Mouse (Mus musculus): ENCODE data around the gene 4930518I15Rik. TPM values are rescaled to one million over a fixed set of nuclear protein-coding genes. Genes with fewer than 3 reads are reported as not detected.

4930518I15Rik gene
- polyA plus RNA-seq, 1 experiment, result 3.3 TPM

GRCm38 (mm10) chr2:156806886-156807285 is 50.9 kb downstream of the 4930518I15Rik start:
- TF ChIP-seq POLR2A (IDR thresholded peaks at IDR 0.05; ENCODE audit: insufficient read depth, low read length), result no peak
- TF ChIP-seq CTCF (IDR thresholded peaks at IDR 0.05; ENCODE audit: low read depth, low read length), result no peak
- TF ChIP-seq EP300 (IDR thresholded peaks at IDR 0.05; ENCODE audit: insufficient read depth, low read depth, low read length), result no peak
- H3K9me3 ChIP-seq (replicated peaks; ENCODE audit: control insufficient read depth, insufficient read depth, low read length, poor library complexity, severe bottlenecking), result no peaks in the 10 kb centered on the region
- no peak overlapping the region for H3K4me3 ChIP-seq (ENCODE audit: low read depth, low read length)
- H3K27me3 ChIP-seq (ENCODE audit: control insufficient read depth, insufficient read depth, low read length, poor library complexity, severe bottlenecking), result no peaks in the 10 kb centered on the region
- H3K27ac ChIP-seq (ENCODE audit: insufficient read depth, low read length), result no peak overlapping the region
- no peak overlapping the region for H3K9ac ChIP-seq (ENCODE audit: low read depth, poor library complexity, severe bottlenecking)
- peaks cover 2% of the 10 kb centered on the region for H3K4me1 ChIP-seq (ENCODE audit: control insufficient read depth, insufficient read depth, low read length)
- H3K36me3 ChIP-seq (ENCODE audit: control insufficient read depth, insufficient read depth, low read length, poor library complexity, severe bottlenecking), result no peaks in the 10 kb centered on the region

Other genes starting within 250 kb of the 4930518I15Rik start
- 60.6 and 79.3 TPM in 2 replicates for gene Dlgap4, start 244.2 kb downstream of the 4930518I15Rik start, polyA plus RNA-seq (2011; ENCODE audit: insufficient read depth, insufficient read length, low read depth, missing spikeins)
- gene Myl9, start 82.5 kb downstream of the 4930518I15Rik start, polyA plus RNA-seq (2011; ENCODE audit: insufficient read depth, insufficient read length, low read depth, missing spikeins), result 9.4 and 20.2 TPM in 2 replicates
- gene Tgif2, start 17.9 kb downstream of the 4930518I15Rik start, polyA plus RNA-seq (2011; ENCODE audit: insufficient read depth, insufficient read length, low read depth, missing spikeins), result 32.9 and 33.8 TPM in 2 replicates
- gene Rab5if, start 5.2 kb upstream of the 4930518I15Rik start, polyA plus RNA-seq (2011; ENCODE audit: insufficient read depth, insufficient read length, low read depth, missing spikeins), result 92.7 and 98.2 TPM in 2 replicates
- not detected in 2 replicates for gene Sla2, start 29.2 kb upstream of the 4930518I15Rik start, polyA plus RNA-seq (2011; ENCODE audit: insufficient read depth, insufficient read length, low read depth, missing spikeins)
- 56.8 and 61.7 TPM in 2 replicates for gene Ndrg3, start 134.1 kb upstream of the 4930518I15Rik start, polyA plus RNA-seq (2011; ENCODE audit: insufficient read depth, insufficient read length, low read depth, missing spikeins)
- gene Dsn1, start 149.2 kb upstream of the 4930518I15Rik start, polyA plus RNA-seq (2011; ENCODE audit: insufficient read depth, insufficient read length, low read depth, missing spikeins), result 33.3 and 40.8 TPM in 2 replicates
- 9.8 and 11.5 TPM in 2 replicates for gene Soga1, start 221.3 kb upstream of the 4930518I15Rik start, polyA plus RNA-seq (2011; ENCODE audit: insufficient read depth, insufficient read length, low read depth, missing spikeins)
- not detected in 2 replicates for gene Tldc2, start 229.1 kb upstream of the 4930518I15Rik start, polyA plus RNA-seq (2011; ENCODE audit: insufficient read depth, insufficient read length, low read depth, missing spikeins)

Data from ES-Bruce4 (cell line).